Mouse (Mus musculus): ENCODE data around the gene 9230102O04Rik. TPM values are rescaled to one million over a fixed set of nuclear protein-coding genes. Genes with fewer than 3 reads are reported as not detected.

9230102O04Rik gene
- total RNA-seq, 1 experiment: not detected

DNA sequence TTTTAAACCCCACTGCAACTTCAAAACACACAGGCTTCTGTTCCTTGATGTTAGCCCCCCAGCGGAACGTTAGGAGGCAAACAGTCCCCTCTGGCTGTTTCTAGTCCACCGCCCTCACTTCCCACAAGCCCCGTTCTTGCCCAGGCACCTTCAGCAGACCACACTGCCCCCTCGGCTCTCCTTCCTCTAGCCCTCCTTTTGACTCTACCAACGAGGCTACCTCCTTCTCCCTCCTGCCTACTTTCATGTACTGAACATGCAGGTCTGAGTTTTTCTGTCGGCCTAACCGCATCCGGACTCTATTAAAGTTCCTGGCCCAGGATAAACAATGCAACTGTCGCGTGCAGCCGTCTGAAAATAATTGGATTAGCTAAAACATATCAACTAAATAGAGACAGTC lies 16.7 kb downstream of the 9230102O04Rik start:
- Histone ChIP-seq H3K4me1 (ENCODE audit: control insufficient read depth in 2 of 2, insufficient read depth in 2 of 2, low read length in 2 of 2, poor library complexity in 1 of 2) (peaks cover 0 to 7% of the 10 kb centered on the region in 2 experiments; a peak in 1 of 4 replicates), H3K9ac (ENCODE audit: insufficient read depth, low read depth, low read length, poor library complexity, severe bottlenecking) (no peak overlapping the region), H3K9me3 (ENCODE audit: control insufficient read depth, insufficient read depth, low read depth, low read length) (no peaks in the 10 kb centered on the region), H3K36me3 (ENCODE audit: control insufficient read depth, insufficient read depth, low read length, poor library complexity, severe bottlenecking) (no peaks in the 10 kb centered on the region), H3K27ac (ENCODE audit: insufficient read depth, low read depth, low read length, poor library complexity, severe bottlenecking) (no peak overlapping the region), H3K4me3 (ENCODE audit: insufficient read depth in 1 of 2, low read depth in 1 of 2, low read length in 2 of 2, poor library complexity in 1 of 2, severe bottlenecking in 1 of 2) (no peak overlapping the region)
- in situ Hi-C loops (cut with MboI; ENCODE audit: low sequenced_read_pairs in 2 of 2, unreplicated experiment in 2 of 2): no loop called here
- TF ChIP-seq ZC3H11A (IDR thresholded peaks at IDR 0.05; ENCODE audit: borderline replicate concordance, low read depth, low read length): no peak
- no peak for TF ChIP-seq CHD2 (IDR thresholded peaks at IDR 0.05; ENCODE audit: low read depth, low read length)
- TF ChIP-seq ZNF384 (IDR thresholded peaks at IDR 0.05; ENCODE audit: low read depth, low read length): no peak
- TF ChIP-seq HCFC1 (IDR thresholded peaks at IDR 0.05; ENCODE audit: borderline replicate concordance, insufficient read depth, low read length): no peak
- no peak for TF ChIP-seq MAFK (IDR thresholded peaks at IDR 0.05; ENCODE audit: insufficient read depth, low read depth, low read length)
- DNase-seq (ENCODE audit: low read depth, low spot score): no peak

DNA sequence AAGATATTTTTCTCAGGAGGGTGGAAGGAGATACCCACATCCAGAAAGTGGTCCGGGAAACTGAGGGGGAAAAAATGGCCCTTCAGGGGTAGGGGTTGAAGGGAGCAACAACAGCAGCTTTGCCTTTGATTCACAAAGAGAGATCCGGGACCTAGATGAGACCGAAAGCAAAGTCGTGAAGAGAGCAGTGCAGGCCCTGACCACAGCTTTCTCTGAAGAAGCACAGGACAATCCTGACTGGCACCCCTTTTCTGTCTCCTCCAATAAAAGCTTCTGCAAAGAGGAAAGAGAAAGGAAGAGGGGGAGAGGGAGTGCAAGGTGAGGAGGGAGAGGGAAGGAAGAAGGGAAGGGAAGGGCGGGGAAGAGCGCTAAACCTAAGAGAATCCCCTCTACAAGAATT lies 17.5 kb downstream of the 9230102O04Rik start:
- Histone ChIP-seq H3K4me1 (ENCODE audit: control insufficient read depth in 2 of 2, insufficient read depth in 2 of 2, low read length in 2 of 2, poor library complexity in 1 of 2) (0 out of 4 replicates have a peak, but pooled peaks cover 0 to 3% of the 10 kb centered on the region in 2 experiments), H3K36me3 (ENCODE audit: control insufficient read depth, insufficient read depth, low read length, poor library complexity, severe bottlenecking) (no peaks in the 10 kb centered on the region), H3K4me3 (ENCODE audit: insufficient read depth in 1 of 2, low read depth in 1 of 2, low read length in 2 of 2, poor library complexity in 1 of 2, severe bottlenecking in 1 of 2) (no peak overlapping the region), H3K9ac (ENCODE audit: insufficient read depth, low read depth, low read length, poor library complexity, severe bottlenecking) (no peak overlapping the region), H3K9me3 (ENCODE audit: control insufficient read depth, insufficient read depth, low read depth, low read length) (no peaks in the 10 kb centered on the region), H3K27ac (ENCODE audit: insufficient read depth, low read depth, low read length, poor library complexity, severe bottlenecking) (no peak overlapping the region)
- no peak for DNase-seq (ENCODE audit: low read depth, low spot score)
- TF ChIP-seq HCFC1 (IDR thresholded peaks at IDR 0.05; ENCODE audit: borderline replicate concordance, insufficient read depth, low read length) (no peak), ZC3H11A (IDR thresholded peaks at IDR 0.05; ENCODE audit: borderline replicate concordance, low read depth, low read length) (no peak), ZNF384 (IDR thresholded peaks at IDR 0.05; ENCODE audit: low read depth, low read length) (no peak), MAFK (IDR thresholded peaks at IDR 0.05; ENCODE audit: insufficient read depth, low read depth, low read length) (no peak), CHD2 (IDR thresholded peaks at IDR 0.05; ENCODE audit: low read depth, low read length) (no peak)
- in situ Hi-C loops (cut with MboI; ENCODE audit: low sequenced_read_pairs in 2 of 2, unreplicated experiment in 2 of 2): no loop called here

DNA sequence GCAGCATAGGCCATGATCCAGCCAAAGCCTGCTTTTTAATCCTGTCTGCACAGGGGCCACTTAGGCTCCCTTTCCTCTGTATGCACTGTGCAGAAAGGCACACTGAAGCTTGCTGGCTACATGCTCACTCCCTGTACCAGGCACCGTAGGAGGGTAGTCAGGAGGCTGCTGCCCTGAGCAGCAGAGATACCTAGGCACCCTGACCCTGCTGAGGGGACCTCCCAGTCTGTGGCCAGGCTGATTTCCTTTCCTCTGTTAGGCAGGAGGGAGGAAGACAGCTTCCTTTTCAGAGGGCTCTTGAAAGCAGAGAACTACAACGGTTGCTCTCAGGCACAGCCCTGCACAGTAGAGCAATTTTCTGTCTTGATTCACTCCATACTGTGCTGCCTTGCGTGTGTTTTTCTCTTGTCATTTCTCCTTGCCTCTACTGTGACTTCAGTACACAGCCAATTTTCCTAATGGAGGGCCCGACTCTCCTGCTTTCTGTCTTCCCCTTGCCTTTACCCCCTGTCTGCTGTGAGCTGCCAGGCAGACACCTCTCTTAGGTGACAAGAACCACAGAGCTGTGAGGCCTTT lies 18.1 kb downstream of the 9230102O04Rik start:
- in situ Hi-C loops (cut with MboI; ENCODE audit: low sequenced_read_pairs in 2 of 2, unreplicated experiment in 2 of 2): no loop called here
- no peak overlapping the region for H3K9ac ChIP-seq (ENCODE audit: insufficient read depth, low read depth, low read length, poor library complexity, severe bottlenecking)
- no peak overlapping the region for H3K4me3 ChIP-seq (ENCODE audit: insufficient read depth in 1 of 2, low read depth in 1 of 2, low read length in 2 of 2, poor library complexity in 1 of 2, severe bottlenecking in 1 of 2)
- TF ChIP-seq MAFK (IDR thresholded peaks at IDR 0.05; ENCODE audit: insufficient read depth, low read depth, low read length) (no peak), HCFC1 (IDR thresholded peaks at IDR 0.05; ENCODE audit: borderline replicate concordance, insufficient read depth, low read length) (no peak), ZC3H11A (IDR thresholded peaks at IDR 0.05; ENCODE audit: borderline replicate concordance, low read depth, low read length) (no peak), CHD2 (IDR thresholded peaks at IDR 0.05; ENCODE audit: low read depth, low read length) (no peak), ZNF384 (IDR thresholded peaks at IDR 0.05; ENCODE audit: low read depth, low read length) (no peak)
- no peaks in the 10 kb centered on the region for H3K9me3 ChIP-seq (ENCODE audit: control insufficient read depth, insufficient read depth, low read depth, low read length)
- no peaks in the 10 kb centered on the region for H3K36me3 ChIP-seq (ENCODE audit: control insufficient read depth, insufficient read depth, low read length, poor library complexity, severe bottlenecking)
- H3K4me1 ChIP-seq (ENCODE audit: control insufficient read depth in 2 of 2, insufficient read depth in 2 of 2, low read length in 2 of 2, poor library complexity in 1 of 2): 0 out of 4 replicates have a peak, but pooled peaks cover 0 to 3% of the 10 kb centered on the region in 2 experiments
- no peak overlapping the region for H3K27ac ChIP-seq (ENCODE audit: insufficient read depth, low read depth, low read length, poor library complexity, severe bottlenecking)
- DNase-seq (ENCODE audit: low read depth, low spot score): no peak

DNA sequence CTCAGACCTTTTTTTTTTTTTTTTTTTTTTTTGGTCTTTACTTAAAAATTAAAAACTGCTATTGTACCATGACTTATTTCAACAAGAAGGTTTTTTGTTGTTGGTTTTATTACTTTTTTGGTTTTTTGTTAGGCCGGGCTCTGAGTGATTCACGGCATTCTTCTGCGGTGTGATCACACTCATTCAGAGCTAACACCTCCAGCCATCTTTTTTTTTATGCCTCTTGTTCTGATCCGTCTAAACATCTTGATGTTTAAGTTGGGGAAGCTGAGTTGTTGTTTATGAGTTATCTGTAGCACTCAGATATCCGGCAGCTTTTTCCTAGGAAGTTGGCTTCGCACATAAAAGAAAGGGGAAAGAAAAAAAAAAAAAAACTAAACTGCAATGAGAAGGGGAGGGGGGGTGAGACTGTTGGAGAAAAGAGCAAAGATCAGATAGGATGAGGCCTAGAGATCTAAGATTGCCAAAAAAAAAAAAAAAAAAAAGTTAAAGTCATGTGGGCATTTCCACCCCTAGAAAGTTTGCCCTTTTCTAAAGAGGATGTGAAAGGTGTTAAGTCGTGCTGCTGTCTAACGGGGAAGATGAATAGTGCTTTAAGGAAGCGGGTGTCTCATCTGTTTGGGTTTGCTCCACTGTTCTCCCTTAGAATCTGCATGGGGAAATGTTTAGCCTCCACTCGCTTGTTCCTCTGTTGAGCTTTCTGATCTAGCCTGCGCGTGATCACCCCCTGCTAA lies 22.1 kb downstream of the 9230102O04Rik start:
- Histone ChIP-seq H3K36me3 (ENCODE audit: control insufficient read depth, insufficient read depth, low read length, poor library complexity, severe bottlenecking) (no peaks in the 10 kb centered on the region), H3K27ac (ENCODE audit: insufficient read depth, low read depth, low read length, poor library complexity, severe bottlenecking) (no peak overlapping the region), H3K4me3 (ENCODE audit: insufficient read depth in 1 of 2, low read depth in 1 of 2, low read length in 2 of 2, poor library complexity in 1 of 2, severe bottlenecking in 1 of 2) (no peak overlapping the region), H3K9me3 (ENCODE audit: control insufficient read depth, insufficient read depth, low read depth, low read length) (no peaks in the 10 kb centered on the region), H3K9ac (ENCODE audit: insufficient read depth, low read depth, low read length, poor library complexity, severe bottlenecking) (no peak overlapping the region), H3K4me1 (ENCODE audit: control insufficient read depth in 2 of 2, insufficient read depth in 2 of 2, low read length in 2 of 2, poor library complexity in 1 of 2) (peaks cover 0 to 3% of the 10 kb centered on the region in 2 experiments; a peak in 2 of 4 replicates)
- DNase-seq (ENCODE audit: low read depth, low spot score): no peak
- in situ Hi-C loops (cut with MboI; ENCODE audit: low sequenced_read_pairs in 2 of 2, unreplicated experiment in 2 of 2): no loop called here
- TF ChIP-seq HCFC1 (IDR thresholded peaks at IDR 0.05; ENCODE audit: borderline replicate concordance, insufficient read depth, low read length): no peak
- TF ChIP-seq ZC3H11A (IDR thresholded peaks at IDR 0.05; ENCODE audit: borderline replicate concordance, low read depth, low read length): no peak
- TF ChIP-seq ZNF384 (IDR thresholded peaks at IDR 0.05; ENCODE audit: low read depth, low read length): no peak
- no peak for TF ChIP-seq MAFK (IDR thresholded peaks at IDR 0.05; ENCODE audit: insufficient read depth, low read depth, low read length)
- TF ChIP-seq CHD2 (IDR thresholded peaks at IDR 0.05; ENCODE audit: low read depth, low read length): no peak

All from ES-E14 (cell line).